Comparison of ENCODE assay signal across 10 mouse cellular contexts in genomic region chr11:90663052-90663451, GRCm38 (mm10). TPM values are rescaled to one million over a fixed set of nuclear protein-coding genes. Genes with fewer than 3 reads are reported as not detected.
A peak's percentile ranks its signal among the peaks of the same experiment; 100 is the strongest.
DNase-seq lines count a peak whose midpoint lies in the region; ATAC-seq and TF ChIP-seq lines count a peak whose summit lies in the region.
"Had no signal": no experiment of that assay in that cellular context is flagged by ENCODE, and none has a peak within 500 bp of the region (broad histone marks: within the 10 kb centered on the region; RNA-seq: fewer than 3 reads in every experiment).

No protein-coding gene starts in this region.

- no peak overlapping the region for H3K9ac ChIP-seq in forebrain, postnatal 0 days
- no peak overlapping the region for H3K9ac ChIP-seq in midbrain, embryonic 13.5 days (replicated peaks)
- no peak overlapping the region for H3K9ac ChIP-seq in midbrain, postnatal 0 days (replicated peaks; ENCODE audit: low read length, poor library complexity, severe bottlenecking)
- H3K9ac ChIP-seq in liver, embryonic 13.5 days: peak overlapping the region; percentile 74
- H3K9ac ChIP-seq in stomach, postnatal 0 days (ENCODE audit: low read length): no peak overlapping the region

- H3K4me2 ChIP-seq in forebrain, postnatal 0 days (ENCODE audit: low read depth): no peak overlapping the region
- no peak overlapping the region for H3K4me2 ChIP-seq in midbrain, embryonic 13.5 days (replicated peaks)
- no peak overlapping the region for H3K4me2 ChIP-seq in midbrain, postnatal 0 days (ENCODE audit: low read depth, low read length, poor library complexity, severe bottlenecking)
- peak overlapping the region; percentile 72 for H3K4me2 ChIP-seq in liver, embryonic 13.5 days
- H3K4me2 ChIP-seq in stomach, postnatal 0 days (replicated peaks; ENCODE audit: low read depth): no peak overlapping the region

- no peak overlapping the region for H3K4me3 ChIP-seq in forebrain, embryonic 10.5 days
- no peak overlapping the region for H3K4me3 ChIP-seq in forebrain, postnatal 0 days (ENCODE audit: low read depth, low read length)
- no peak overlapping the region for H3K4me3 ChIP-seq in midbrain, embryonic 13.5 days (replicated peaks)
- H3K4me3 ChIP-seq in midbrain, postnatal 0 days (ENCODE audit: low read depth, low read length): no peak overlapping the region
- H3K4me3 ChIP-seq in liver, embryonic 13.5 days (replicated peaks): peak overlapping the region; percentile 41
- H3K4me3 ChIP-seq in stomach, postnatal 0 days (ENCODE audit: low read depth, low read length): no peak overlapping the region
- H3K4me3 ChIP-seq: myocyte had no signal

- DNase-seq in forebrain, embryonic 10.5 days (ENCODE audit: extremely low spot score, low spot score): no peak
- DNase-seq in forebrain, postnatal 0 days: no peak
- no peak for DNase-seq in midbrain, postnatal 0 days (ENCODE audit: low spot score)
- peak; percentile 75 for DNase-seq in liver, embryonic 13.5 days
- peak; percentile 46 for DNase-seq in stomach, postnatal 0 days (ENCODE audit: low spot score)
- no peak for DNase-seq in gastrocnemius, adult 8-10 months (ENCODE audit: low spot score in 2 of 2)
- DNase-seq in cerebellum, postnatal 14 days: no peak
- DNase-seq: kidney, postnatal 14 days had no signal

- TF ChIP-seq EP300 in stomach, postnatal 0 days (optimal IDR thresholded peaks at IDR 0.05): no peak

- peaks cover 39% of the 10 kb centered on the region for H3K4me1 ChIP-seq in forebrain, embryonic 10.5 days
- no peaks in the 10 kb centered on the region for H3K4me1 ChIP-seq in forebrain, postnatal 0 days (ENCODE audit: insufficient read depth)
- peaks cover 29% of the 10 kb centered on the region for H3K4me1 ChIP-seq in midbrain, embryonic 13.5 days (replicated peaks)
- 0 out of 2 replicates have a peak, but pooled peaks cover 2% of the 10 kb centered on the region for H3K4me1 ChIP-seq in midbrain, postnatal 0 days (ENCODE audit: insufficient read depth, low read length)
- H3K4me1 ChIP-seq in liver, embryonic 13.5 days (replicated peaks): peaks cover 66% of the 10 kb centered on the region
- peaks cover 11% of the 10 kb centered on the region; the same call in 1 of the 2 replicates for H3K4me1 ChIP-seq in stomach, postnatal 0 days (replicated peaks; ENCODE audit: control insufficient read depth, insufficient read depth)

- no peak for ATAC-seq in forebrain, postnatal 0 days
- ATAC-seq in midbrain, embryonic 13.5 days: 0 out of 2 replicates have a peak, but pooled peaks have one; percentile 35
- ATAC-seq in midbrain, postnatal 0 days (ENCODE audit: low FRiP score): no peak
- peak; percentile 74 for ATAC-seq in liver, embryonic 13.5 days (ENCODE audit: low read depth)
- peak; percentile 81 for ATAC-seq in stomach, postnatal 0 days (ENCODE audit: low FRiP score, low TSS enrichment)

- H3K36me3 ChIP-seq in forebrain, embryonic 10.5 days (replicated peaks): peaks cover 25% of the 10 kb centered on the region
- no peaks in the 10 kb centered on the region for H3K36me3 ChIP-seq in forebrain, postnatal 0 days (ENCODE audit: insufficient read depth)
- no peaks in the 10 kb centered on the region for H3K36me3 ChIP-seq in midbrain, embryonic 13.5 days
- H3K36me3 ChIP-seq in midbrain, postnatal 0 days (ENCODE audit: insufficient read depth, low read length): no peaks in the 10 kb centered on the region
- peaks cover 42% of the 10 kb centered on the region for H3K36me3 ChIP-seq in liver, embryonic 13.5 days
- H3K36me3 ChIP-seq in stomach, postnatal 0 days (ENCODE audit: control insufficient read depth, insufficient read depth, low read length): 0 out of 2 replicates have a peak, but pooled peaks cover 5% of the 10 kb centered on the region

- peak overlapping the region; percentile 30; the same call in 1 of the 2 replicates for H3K27ac ChIP-seq in forebrain, embryonic 10.5 days
- H3K27ac ChIP-seq in forebrain, postnatal 0 days (ENCODE audit: low read depth, low read length): no peak overlapping the region
- 0 out of 2 replicates have a peak overlapping the region, but pooled peaks have one; percentile 3 for H3K27ac ChIP-seq in midbrain, embryonic 13.5 days
- H3K27ac ChIP-seq in midbrain, postnatal 0 days (ENCODE audit: low read depth, low read length): no peak overlapping the region
- H3K27ac ChIP-seq in liver, embryonic 13.5 days: peak overlapping the region; percentile 99
- H3K27ac ChIP-seq in stomach, postnatal 0 days (replicated peaks): peak overlapping the region; percentile 45; the same call in 1 of the 2 replicates

- no peaks in the 10 kb centered on the region for H3K27me3 ChIP-seq in forebrain, embryonic 10.5 days (ENCODE audit: poor library complexity, severe bottlenecking)
- H3K27me3 ChIP-seq in forebrain, postnatal 0 days (ENCODE audit: insufficient read depth, low read length): no peaks in the 10 kb centered on the region
- H3K27me3 ChIP-seq in midbrain, embryonic 13.5 days: no peaks in the 10 kb centered on the region
- H3K27me3 ChIP-seq in midbrain, postnatal 0 days (ENCODE audit: insufficient read depth, low read length): no peaks in the 10 kb centered on the region
- no peaks in the 10 kb centered on the region for H3K27me3 ChIP-seq in liver, embryonic 13.5 days
- no peaks in the 10 kb centered on the region for H3K27me3 ChIP-seq in stomach, postnatal 0 days (ENCODE audit: control insufficient read depth, insufficient read depth, low read length)

- no peaks in the 10 kb centered on the region for H3K9me3 ChIP-seq in forebrain, embryonic 10.5 days
- no peaks in the 10 kb centered on the region for H3K9me3 ChIP-seq in forebrain, postnatal 0 days (ENCODE audit: low read length)
- H3K9me3 ChIP-seq in midbrain, embryonic 13.5 days: no peaks in the 10 kb centered on the region
- no peaks in the 10 kb centered on the region for H3K9me3 ChIP-seq in midbrain, postnatal 0 days (ENCODE audit: low read length)
- no peaks in the 10 kb centered on the region for H3K9me3 ChIP-seq in liver, embryonic 13.5 days (replicated peaks)
- no peaks in the 10 kb centered on the region for H3K9me3 ChIP-seq in stomach, postnatal 0 days (ENCODE audit: control insufficient read depth, low read length)

- 84% methylated on average over 3 of the region's 3 CpGs for WGBS in forebrain, embryonic 10.5 days
- 83% methylated on average over 3 of the region's 3 CpGs for WGBS in forebrain, postnatal 0 days
- 69% methylated on average over 3 of the region's 3 CpGs for WGBS in midbrain, embryonic 13.5 days
- 78% methylated on average over 3 of the region's 3 CpGs for WGBS in midbrain, postnatal 0 days
- 8% methylated on average over 3 of the region's 3 CpGs for WGBS in liver, embryonic 13.5 days (ENCODE audit: insufficient replicate concordance)
- whole genome bisulfite sequencing in stomach, postnatal 0 days: 56% methylated on average over 3 of the region's 3 CpGs

- no peak for TF ChIP-seq CTCF in forebrain, postnatal 0 days (IDR thresholded peaks at IDR 0.05; ENCODE audit: low read depth)
- no peak for TF ChIP-seq CTCF in midbrain, postnatal 0 days (IDR thresholded peaks at IDR 0.05)
- TF ChIP-seq CTCF in stomach, postnatal 0 days (IDR thresholded peaks at IDR 0.05; ENCODE audit: low read depth): no peak

RNA-seq across cellular contexts. Expression of gene Cox11, which starts 25.1 kb away (rescaled TPM):
- polyA plus RNA-seq in forebrain, embryonic 10.5 days (2016; fragmentation: Nextera tagmentation; extraction: Ambion mirVana): 30.2 and 32.2 TPM in 2 replicates
- 21.4 and 22.5 TPM in 2 replicates for total RNA-seq in forebrain, postnatal 0 days (2014; rRNA removed)
- 30.9 and 36.9 TPM in 2 replicates for polyA plus RNA-seq in forebrain, postnatal 0 days (2015; fragmentation: Nextera tagmentation; extraction: Ambion mirVana)
- polyA plus RNA-seq in midbrain, embryonic 13.5 days (2015; fragmentation: Nextera tagmentation; extraction: Ambion mirVana): 36.7 and 40.6 TPM in 2 replicates
- 23.6 and 33.3 TPM in 2 replicates for total RNA-seq in midbrain, postnatal 0 days (2014; rRNA removed)
- 36.4 and 42.0 TPM in 2 replicates for polyA plus RNA-seq in midbrain, postnatal 0 days (2015; fragmentation: Nextera tagmentation; extraction: Ambion mirVana)
- 27.1 and 29.8 TPM in 2 replicates for polyA plus RNA-seq in liver, embryonic 13.5 days (2015; fragmentation: Nextera tagmentation; extraction: Ambion mirVana)
- 23.6 and 28.4 TPM in 2 replicates for polyA plus RNA-seq in stomach, postnatal 0 days (2015; fragmentation: Nextera tagmentation; extraction: Ambion mirVana)
- 10 to 100 TPM; 19.1 to 24.1 (median 21.0) TPM for total RNA-seq in gastrocnemius, adult 8-10 months (2022)

RNA-seq across cellular contexts. Expression of gene Tom1l1, which starts 25.1 kb away (rescaled TPM):
- polyA plus RNA-seq in forebrain, embryonic 10.5 days (2016; fragmentation: Nextera tagmentation; extraction: Ambion mirVana): 19.6 and 23.2 TPM in 2 replicates
- total RNA-seq in forebrain, postnatal 0 days (2014; rRNA removed): 11.5 and 12.5 TPM in 2 replicates
- 12.5 and 16.2 TPM in 2 replicates for polyA plus RNA-seq in forebrain, postnatal 0 days (2015; fragmentation: Nextera tagmentation; extraction: Ambion mirVana)
- 12.8 and 13.1 TPM in 2 replicates for polyA plus RNA-seq in midbrain, embryonic 13.5 days (2015; fragmentation: Nextera tagmentation; extraction: Ambion mirVana)
- total RNA-seq in midbrain, postnatal 0 days (2014; rRNA removed): 12.6 and 13.9 TPM in 2 replicates
- 17.9 and 19.6 TPM in 2 replicates for polyA plus RNA-seq in midbrain, postnatal 0 days (2015; fragmentation: Nextera tagmentation; extraction: Ambion mirVana)
- 60.7 and 70.4 TPM in 2 replicates for polyA plus RNA-seq in liver, embryonic 13.5 days (2015; fragmentation: Nextera tagmentation; extraction: Ambion mirVana)
- 36.5 and 37.1 TPM in 2 replicates for polyA plus RNA-seq in stomach, postnatal 0 days (2015; fragmentation: Nextera tagmentation; extraction: Ambion mirVana)
- 10 to 100 TPM; 12.3 to 18.3 (median 14.4) TPM for total RNA-seq in gastrocnemius, adult 8-10 months (2022)

RNA-seq across cellular contexts. Expression of gene Stxbp4, which starts 25.2 kb away (rescaled TPM):
- 36.5 and 37.6 TPM in 2 replicates for polyA plus RNA-seq in forebrain, embryonic 10.5 days (2016; fragmentation: Nextera tagmentation; extraction: Ambion mirVana)
- total RNA-seq in forebrain, postnatal 0 days (2014; rRNA removed): 9.2 and 10.5 TPM in 2 replicates
- polyA plus RNA-seq in forebrain, postnatal 0 days (2015; fragmentation: Nextera tagmentation; extraction: Ambion mirVana): 4.2 and 8.1 TPM in 2 replicates
- polyA plus RNA-seq in midbrain, embryonic 13.5 days (2015; fragmentation: Nextera tagmentation; extraction: Ambion mirVana): 28.5 and 31.4 TPM in 2 replicates
- 11.2 and 12.9 TPM in 2 replicates for total RNA-seq in midbrain, postnatal 0 days (2014; rRNA removed)
- polyA plus RNA-seq in midbrain, postnatal 0 days (2015; fragmentation: Nextera tagmentation; extraction: Ambion mirVana): 7.4 and 9.2 TPM in 2 replicates
- 7.0 and 9.9 TPM in 2 replicates for polyA plus RNA-seq in liver, embryonic 13.5 days (2015; fragmentation: Nextera tagmentation; extraction: Ambion mirVana)
- polyA plus RNA-seq in stomach, postnatal 0 days (2015; fragmentation: Nextera tagmentation; extraction: Ambion mirVana): 2.7 and 3.4 TPM in 2 replicates
- total RNA-seq in gastrocnemius, adult 8-10 months (2022): 10 to 100 TPM; 12.8 to 17.7 (median 16.9) TPM

Comparison
In these comparisons a context has a peak if more than half of its experiments do, and no peak if none do; other contexts are left out.
1. H3K27ac ChIP-seq: peak in forebrain, embryonic 10.5 days (single experiment), midbrain, embryonic 13.5 days (single experiment), liver, embryonic 13.5 days (single experiment) and stomach, postnatal 0 days (single experiment); none in forebrain, postnatal 0 days (single experiment) and midbrain, postnatal 0 days (single experiment).
2. ATAC-seq: peak in midbrain, embryonic 13.5 days (single experiment), liver, embryonic 13.5 days (single experiment) and stomach, postnatal 0 days (single experiment); none in forebrain, postnatal 0 days (single experiment) and midbrain, postnatal 0 days (single experiment).
3. DNase-seq: peak in liver, embryonic 13.5 days (single experiment) and stomach, postnatal 0 days (single experiment); none in forebrain, embryonic 10.5 days (single experiment), forebrain, postnatal 0 days (single experiment), midbrain, postnatal 0 days (single experiment), gastrocnemius, adult 8-10 months (0 of 2) and cerebellum, postnatal 14 days (0 of 2).